Mouse (Mus musculus): ENCODE measurements around the gene Bckdhb. TPM values are rescaled to one million over a fixed set of nuclear protein-coding genes. Genes with fewer than 3 reads are reported as not detected.
"Not testable (repeated sequence)": the region's sequence is repeated elsewhere in the genome, so short reads cannot be mapped to it uniquely, and the experiment has no call there.

Bckdhb gene
- total RNA-seq (2021): 10 to 100 TPM; 17.9 to 22.4 TPM
- long read RNA-seq, experiment 1, transcript Bckdhb-206 (11 exons, 1,477 nt): major isoform, 21 of 24 reads
- long read RNA-seq, experiment 1, partial matches to known transcripts: 1 of 24 reads
- long read RNA-seq, experiment 1, other reads (novel, unspliced or antisense): 2 of 24 reads
- long read RNA-seq, experiment 2, transcript Bckdhb-206 (11 exons, 1,477 nt): major isoform, 34 of 37 reads
- long read RNA-seq, experiment 2, partial matches to known transcripts: 2 of 37 reads
- long read RNA-seq, experiment 2, other reads (novel, unspliced or antisense): 1 of 37 reads

- intact Hi-C loops (cut with DNase I; ENCODE audit: low total_unique reads): no loop called here
- DNase-seq: peak; percentile 97
Measured at GRCm38 (mm10) chr9:83924878-83925687, at the start of gene Bckdhb. Gene Bckdhb (plus strand): TSS chr9:83925145.

GRCm38 (mm10) chr9:83882191-83882590 lies 42.8 kb upstream of the Bckdhb start:
- intact Hi-C loops (cut with DNase I; ENCODE audit: low total_unique reads): no loop called here
- no peak for DNase-seq

- intact Hi-C loops (cut with DNase I; ENCODE audit: low total_unique reads): no loop called here
Measured at GRCm38 (mm10) chr9:83886149-83886548, 38.8 kb upstream of the Bckdhb start.

GRCm38 (mm10) chr9:83888214-83888613 lies 36.7 kb upstream of the Bckdhb start:
- no peak for DNase-seq
- intact Hi-C loops (cut with DNase I; ENCODE audit: low total_unique reads): no loop called here

More at GRCm38 (mm10) chr9:83886149-83886548, 38.8 kb upstream of the Bckdhb start:
- no peak for DNase-seq

- intact Hi-C loops (cut with DNase I; ENCODE audit: low total_unique reads): no loop called here
- no peak for DNase-seq
Measured at GRCm38 (mm10) chr9:83893073-83893472, 31.9 kb upstream of the Bckdhb start.

- intact Hi-C loops (cut with DNase I; ENCODE audit: low total_unique reads): no loop called here
- no peak for DNase-seq
Measured at GRCm38 (mm10) chr9:83893767-83894330, 31.1 kb upstream of the Bckdhb start.

- intact Hi-C loops (cut with DNase I; ENCODE audit: low total_unique reads): loop anchor here (5.0 kb wide), 1 partner anchor 95 kb away; the partner anchor contains the start of gene Elovl4
Measured at GRCm38 (mm10) chr9:83902086-83902485, 22.9 kb upstream of the Bckdhb start.

GRCm38 (mm10) chr9:83905820-83906219 lies 19.1 kb upstream of the Bckdhb start:
- intact Hi-C loops (cut with DNase I; ENCODE audit: low total_unique reads): no loop called here

More at GRCm38 (mm10) chr9:83902086-83902485, 22.9 kb upstream of the Bckdhb start:
- DNase-seq: no peak

GRCm38 (mm10) chr9:83907017-83907416 lies 17.9 kb upstream of the Bckdhb start:
- DNase-seq: no peak
- intact Hi-C loops (cut with DNase I; ENCODE audit: low total_unique reads): no loop called here

More at GRCm38 (mm10) chr9:83905820-83906219, 19.1 kb upstream of the Bckdhb start:
- DNase-seq: no peak

- intact Hi-C loops (cut with DNase I; ENCODE audit: low total_unique reads): no loop called here
- DNase-seq: no peak
Measured at GRCm38 (mm10) chr9:83909836-83910235, 15.1 kb upstream of the Bckdhb start.

GRCm38 (mm10) chr9:83910926-83911325 lies 14.0 kb upstream of the Bckdhb start:
- intact Hi-C loops (cut with DNase I; ENCODE audit: low total_unique reads): no loop called here
- DNase-seq: no peak

GRCm38 (mm10) chr9:83922076-83922475 lies 2.9 kb upstream of the Bckdhb start:
- intact Hi-C loops (cut with DNase I; ENCODE audit: low total_unique reads): no loop called here
- no peak for DNase-seq

- no peak for DNase-seq
- intact Hi-C loops (cut with DNase I; ENCODE audit: low total_unique reads): no loop called here
Measured at GRCm38 (mm10) chr9:83924356-83924755, 589 bp upstream of the Bckdhb start.

- intact Hi-C loops (cut with DNase I; ENCODE audit: low total_unique reads): no loop called here
- DNase-seq: no peak
Measured at GRCm38 (mm10) chr9:83925688-83926041, 720 bp downstream of the Bckdhb start.

GRCm38 (mm10) chr9:83926302-83926701 lies 1.4 kb downstream of the Bckdhb start:
- no peak for DNase-seq
- intact Hi-C loops (cut with DNase I; ENCODE audit: low total_unique reads): no loop called here

- DNase-seq; intact Hi-C loops (cut with DNase I; ENCODE audit: low total_unique reads): not testable (repeated sequence)
Measured at GRCm38 (mm10) chr9:83939501-83939900, 14.6 kb downstream of the Bckdhb start.

GRCm38 (mm10) chr9:83940016-83940415 lies 15.1 kb downstream of the Bckdhb start:
- intact Hi-C loops (cut with DNase I; ENCODE audit: low total_unique reads): no loop called here
- no peak for DNase-seq

GRCm38 (mm10) chr9:83940537-83941363 lies 15.8 kb downstream of the Bckdhb start:
- intact Hi-C loops (cut with DNase I; ENCODE audit: low total_unique reads): no loop called here

GRCm38 (mm10) chr9:83951336-83951735 lies 26.4 kb downstream of the Bckdhb start:
- no peak for DNase-seq
- intact Hi-C loops (cut with DNase I; ENCODE audit: low total_unique reads): no loop called here

More at GRCm38 (mm10) chr9:83940537-83941363, 15.8 kb downstream of the Bckdhb start:
- no peak for DNase-seq

Measured in gastrocnemius, postnatal 14 days (tissue).